Mouse (Mus musculus) spleen, postnatal 10 days (tissue): Measurements from ENCODE around the gene Rhox7b.
"Not testable (repeated sequence)": the region's sequence is repeated elsewhere in the genome, so short reads cannot be mapped to it uniquely, and the experiment has no call there.

Experiments used
- DNase-seq, 2 experiments: peaks; one replicate each; pipeline ENCODE4 v3.0.0; 2021 to 2022; ENCODE audit warnings: low spot score in 2 of 2

Rhox7b gene

GRCm38 (mm10) chrX:37897132-37897531 lies at the start of gene Rhox7b:
Gene Rhox7b, minus strand, starts transcription at chrX:37897232.
- DNase-seq, result not testable (repeated sequence)

- no peak for DNase-seq
Observed at GRCm38 (mm10) chrX:37916311-37916710, 19.3 kb upstream of the Rhox7b start.

- no peak for DNase-seq
Observed at GRCm38 (mm10) chrX:37908581-37908980, 11.5 kb upstream of the Rhox7b start.

GRCm38 (mm10) chrX:37903727-37904126 lies 6.7 kb upstream of the Rhox7b start:
- no peak for DNase-seq

GRCm38 (mm10) chrX:37901670-37902069 lies 4.6 kb upstream of the Rhox7b start, which contains the start of gene Rhox9:
Gene Rhox9, minus strand, starts transcription at chrX:37901770.
- not testable (repeated sequence) for DNase-seq

GRCm38 (mm10) chrX:37878844-37879243 lies 18.2 kb downstream of the Rhox7b start, which contains the start of gene Rhox8:
Gene Rhox8, minus strand, starts transcription at chrX:37878944.
- DNase-seq, result no peak

- no peak for DNase-seq
Observed at GRCm38 (mm10) chrX:37871641-37872040, 25.4 kb downstream of the Rhox7b start.
